Mouse (Mus musculus) kidney, embryonic 15.5 days (tissue): ENCODE results near the gene Myo18a. TPM values are rescaled to one million over a fixed set of nuclear protein-coding genes. Genes with fewer than 3 reads are reported as not detected.

Source experiments
- ATAC-seq: fragments of 200-750 bp; cut with Nextera tagmentation; replicated peaks from 2 replicates; pipeline ENCODE4 v1.8.0; 2017; ENCODE audit warnings: moderate TSS enrichment; ENCODE audit not compliant: low FRiP score
- H3K27ac ChIP-seq: fragments of 300-500 bp; sonication (generic); 2 replicates; pipeline ENCODE4 v1.5.1; 2015; ENCODE audit warnings: mild to moderate bottlenecking, inconsistent platforms
- H3K27me3 ChIP-seq: fragments of 300-500 bp; sonication (generic); 2 replicates; pipeline ENCODE4 v1.6.1; 2015; ENCODE audit warnings: inconsistent platforms
- H3K36me3 ChIP-seq: fragments of 300-500 bp; sonication (generic); 2 replicates; pipeline ENCODE4 v1.6.1; 2015; ENCODE audit warnings: inconsistent platforms
- H3K4me1 ChIP-seq: fragments of 300-500 bp; sonication (generic); 2 replicates; pipeline ENCODE4 v1.6.1; 2015; ENCODE audit warnings: inconsistent platforms
- H3K4me2 ChIP-seq: fragments of 300-500 bp; sonication (generic); 2 replicates; pipeline ENCODE4 v1.6.1; 2015; ENCODE audit warnings: moderate library complexity, mild to moderate bottlenecking, inconsistent platforms
- H3K4me3 ChIP-seq: fragments of 300-500 bp; sonication (generic); replicated peaks from 2 replicates; pipeline ENCODE4 v1.5.1; 2015; ENCODE audit warnings: mild to moderate bottlenecking, inconsistent platforms
- H3K9ac ChIP-seq: fragments of 300-500 bp; sonication (generic); 2 replicates; pipeline ENCODE4 v1.6.1; 2015; ENCODE audit warnings: mild to moderate bottlenecking, inconsistent platforms
- H3K9me3 ChIP-seq: fragments of 300-500 bp; sonication (generic); replicated peaks from 2 replicates; pipeline ENCODE4 v1.6.1; 2016; ENCODE audit warnings: inconsistent platforms
- WGBS: fragments of 180-500 bp; shearing (Covaris S2); methylation state at CpG from one replicate; pipeline ENCODE4 v1.1.7; 2015; ENCODE audit warnings: mixed read lengths; 5-methylcytosine and 5-hydroxymethylcytosine counted together
- polyA plus RNA-seq: library from polyadenylated mRNA; unstranded; fragments of >200 nt; fragmentation: Nextera tagmentation; extraction: Ambion mirVana; gene quantifications from 2 replicates; pipeline ENCODE4 v1.2.1, GENCODE M21; 2015

Gene Myo18a
- polyA plus RNA-seq, 1 experiment from 2014 or later, result 31.8 TPM

GRCm38 (mm10) chr11:77787707-77788106, 24.7 kb downstream of the Myo18a start, which contains the start of gene Gm10277:
Gene Gm10277, minus strand, starts transcription at chr11:77787747.
- no peak within 1 kb of the TSS for H3K4me3 ChIP-seq
- no peak for ATAC-seq
- no peak within 1 kb of the TSS for H3K9ac ChIP-seq
- peak within 1 kb of the TSS; percentile 94 for H3K27ac ChIP-seq
- WGBS, result 81% methylated on average over 5 of the region's 5 CpGs
- H3K4me2 ChIP-seq, result no peak within 1 kb of the TSS
- peaks cover 71% of the 10 kb centered on the region for H3K4me1 ChIP-seq
- H3K36me3 ChIP-seq, result no peaks in the 10 kb centered on the region
- no peaks in the 10 kb centered on the region for H3K27me3 ChIP-seq
- no peaks in the 10 kb centered on the region for H3K9me3 ChIP-seq

DNA sequence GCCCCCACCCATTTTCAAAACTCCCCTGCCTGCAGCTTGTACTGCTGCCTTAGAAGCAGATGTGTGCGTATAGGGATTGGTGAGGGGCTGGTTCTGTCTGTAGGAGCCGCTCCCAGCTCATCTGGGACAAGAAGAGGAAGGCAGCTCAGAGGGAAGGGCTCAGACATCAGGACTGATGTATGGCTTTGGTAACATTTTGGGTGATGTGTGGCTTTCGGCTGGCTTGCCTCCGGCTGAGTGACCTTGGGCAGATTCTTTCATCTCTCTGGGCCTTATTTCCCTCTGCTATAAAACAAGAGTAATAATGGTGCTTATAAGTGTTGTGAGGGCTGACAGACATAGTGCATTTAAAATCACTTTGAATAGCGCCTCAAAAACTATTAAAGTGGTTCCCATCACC, 26.5 kb downstream of the Myo18a start:
- Histone ChIP-seq H3K9me3 (no peaks in the 10 kb centered on the region), H3K27ac (no peak overlapping the region), H3K9ac (no peak overlapping the region), H3K4me1 (peaks cover 60% of the 10 kb centered on the region), H3K4me3 (no peak overlapping the region), H3K36me3 (no peaks in the 10 kb centered on the region), H3K4me2 (no peak overlapping the region), H3K27me3 (no peaks in the 10 kb centered on the region)
- 80% methylated on average over 5 of the region's 5 CpGs for WGBS
- ATAC-seq, result no peak

GRCm38 (mm10) chr11:77790286-77790685, 27.2 kb downstream of the Myo18a start:
- Histone ChIP-seq H3K4me1 (peaks cover 52% of the 10 kb centered on the region), H3K36me3 (no peaks in the 10 kb centered on the region), H3K27me3 (no peaks in the 10 kb centered on the region), H3K9ac (no peak overlapping the region), H3K4me2 (no peak overlapping the region), H3K27ac (peak overlapping the region; percentile 89), H3K4me3 (no peak overlapping the region), H3K9me3 (no peaks in the 10 kb centered on the region)
- no peak for ATAC-seq
- 48% methylated on average over 9 of the region's 9 CpGs for WGBS

GRCm38 (mm10) chr11:77791241-77791727, 28.2 kb downstream of the Myo18a start:
- no peaks in the 10 kb centered on the region for H3K9me3 ChIP-seq
- H3K4me3 ChIP-seq, result no peak overlapping the region
- H3K4me1 ChIP-seq, result peaks cover 42% of the 10 kb centered on the region
- no peaks in the 10 kb centered on the region for H3K36me3 ChIP-seq
- no peaks in the 10 kb centered on the region for H3K27me3 ChIP-seq
- 0 out of 2 replicates have a peak overlapping the region, but pooled peaks have one; percentile 6 for H3K9ac ChIP-seq
- H3K27ac ChIP-seq, result peak overlapping the region; percentile 89
- H3K4me2 ChIP-seq, result 0 out of 2 replicates have a peak overlapping the region, but pooled peaks have one; percentile 12
- 34% methylated on average over 8 of the region's 8 CpGs for WGBS
- ATAC-seq, result 0 out of 2 replicates have a peak, but pooled peaks have one; percentile 19

- Histone ChIP-seq H3K27ac (peak overlapping the region; percentile 89), H3K9me3 (no peaks in the 10 kb centered on the region), H3K4me1 (peaks cover 37% of the 10 kb centered on the region), H3K27me3 (no peaks in the 10 kb centered on the region), H3K9ac (0 out of 2 replicates have a peak overlapping the region, but pooled peaks have one; percentile 11), H3K36me3 (no peaks in the 10 kb centered on the region), H3K4me3 (no peak overlapping the region), H3K4me2 (0 out of 2 replicates have a peak overlapping the region, but pooled peaks have one; percentile 12)
- peak; percentile 55; the same call in 1 of the 2 replicates for ATAC-seq
- 53% methylated on average over 12 of the region's 12 CpGs for WGBS
Observed at GRCm38 (mm10) chr11:77791752-77792565, 28.9 kb downstream of the Myo18a start.

DNA sequence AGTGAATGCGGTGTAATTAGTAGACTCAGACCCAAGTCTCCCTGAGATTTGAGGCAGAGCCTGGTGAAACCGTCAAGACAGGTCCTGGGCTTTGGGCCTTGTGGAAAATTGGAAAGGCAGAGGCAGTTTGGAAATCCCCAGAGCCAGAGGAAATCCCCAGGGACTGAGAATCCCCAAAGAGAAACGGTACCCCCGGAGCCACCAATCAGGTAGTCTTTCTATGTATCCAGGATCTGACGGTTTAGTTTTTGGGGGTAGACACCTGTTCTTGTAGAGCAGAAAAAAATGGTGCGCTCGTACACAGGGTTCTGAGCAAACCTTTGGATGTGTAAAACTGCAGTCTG, 29.5 kb downstream of the Myo18a start:
- no peak for ATAC-seq
- H3K4me2 ChIP-seq, result peak overlapping the region; percentile 73

GRCm38 (mm10) chr11:77793238-77793930, 30.3 kb downstream of the Myo18a start:
- no peaks in the 10 kb centered on the region for H3K27me3 ChIP-seq
- H3K4me1 ChIP-seq, result peaks cover 37% of the 10 kb centered on the region
- no peaks in the 10 kb centered on the region for H3K36me3 ChIP-seq
- WGBS, result 5% methylated on average over 19 of the region's 19 CpGs
- peak; percentile 92 for ATAC-seq
- peak overlapping the region; percentile 89 for H3K27ac ChIP-seq
- peak overlapping the region; percentile 49 for H3K4me3 ChIP-seq
- H3K9ac ChIP-seq, result peak overlapping the region; percentile 41
- H3K4me2 ChIP-seq, result peak overlapping the region; percentile 73
- H3K9me3 ChIP-seq, result no peaks in the 10 kb centered on the region

More for the DNA sequence above, 29.5 kb downstream of the Myo18a start:
- peak overlapping the region; percentile 89 for H3K27ac ChIP-seq
- H3K4me1 ChIP-seq, result peaks cover 37% of the 10 kb centered on the region
- H3K27me3 ChIP-seq, result no peaks in the 10 kb centered on the region
- H3K9ac ChIP-seq, result 0 out of 2 replicates have a peak overlapping the region, but pooled peaks have one; percentile 11
- H3K9me3 ChIP-seq, result no peaks in the 10 kb centered on the region
- H3K36me3 ChIP-seq, result no peaks in the 10 kb centered on the region
- no peak overlapping the region for H3K4me3 ChIP-seq
- WGBS, result 75% methylated on average over 7 of the region's 7 CpGs

DNA sequence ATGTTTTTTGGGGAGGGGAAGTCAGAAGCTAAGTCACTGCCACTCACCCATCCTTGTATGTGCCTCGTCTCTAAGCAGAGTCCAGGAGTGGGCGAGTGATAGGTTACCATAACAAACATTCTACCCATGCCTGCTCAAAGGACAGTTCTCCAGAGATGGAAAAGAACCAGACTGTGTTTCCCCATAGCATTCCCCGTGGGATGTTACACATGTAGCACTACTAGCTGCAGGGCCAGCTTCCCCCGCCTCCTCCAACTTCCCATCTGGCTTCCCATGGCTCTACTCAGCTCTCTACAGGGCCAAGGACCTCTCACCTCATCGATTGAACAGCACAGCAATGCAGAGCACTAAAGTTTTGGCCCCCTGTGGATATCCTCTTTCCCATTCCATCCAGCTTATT, 32.2 kb downstream of the Myo18a start:
- H3K4me2 ChIP-seq, result no peak overlapping the region
- no peaks in the 10 kb centered on the region for H3K36me3 ChIP-seq
- no peaks in the 10 kb centered on the region for H3K27me3 ChIP-seq
- H3K4me3 ChIP-seq, result no peak overlapping the region
- 72% methylated on average over 5 of the region's 5 CpGs for WGBS
- no peak overlapping the region for H3K9ac ChIP-seq
- H3K4me1 ChIP-seq, result peaks cover 37% of the 10 kb centered on the region
- H3K27ac ChIP-seq, result no peak overlapping the region
- no peaks in the 10 kb centered on the region for H3K9me3 ChIP-seq
- no peak for ATAC-seq

- Histone ChIP-seq H3K4me1 (peaks cover 31% of the 10 kb centered on the region), H3K36me3 (no peaks in the 10 kb centered on the region), H3K4me3 (no peak overlapping the region), H3K9ac (no peak overlapping the region), H3K4me2 (peak overlapping the region; percentile 34), H3K27ac (peak overlapping the region; percentile 63), H3K27me3 (no peaks in the 10 kb centered on the region), H3K9me3 (no peaks in the 10 kb centered on the region)
- 57% methylated on average over 9 of the region's 9 CpGs for WGBS
- no peak for ATAC-seq
Observed at GRCm38 (mm10) chr11:77800491-77800868, 37.4 kb downstream of the Myo18a start.

- Histone ChIP-seq H3K4me1 (peaks cover 31% of the 10 kb centered on the region), H3K9ac (no peak overlapping the region), H3K36me3 (no peaks in the 10 kb centered on the region), H3K27ac (peak overlapping the region; percentile 63), H3K27me3 (no peaks in the 10 kb centered on the region), H3K4me3 (no peak overlapping the region; the same call in 1 of the 2 replicates), H3K9me3 (no peaks in the 10 kb centered on the region), H3K4me2 (peak overlapping the region; percentile 34)
- WGBS, result 18% methylated on average over 15 of the region's 15 CpGs
- peak; percentile 87 for ATAC-seq
Observed at GRCm38 (mm10) chr11:77800869-77801701, 38.0 kb downstream of the Myo18a start.

DNA sequence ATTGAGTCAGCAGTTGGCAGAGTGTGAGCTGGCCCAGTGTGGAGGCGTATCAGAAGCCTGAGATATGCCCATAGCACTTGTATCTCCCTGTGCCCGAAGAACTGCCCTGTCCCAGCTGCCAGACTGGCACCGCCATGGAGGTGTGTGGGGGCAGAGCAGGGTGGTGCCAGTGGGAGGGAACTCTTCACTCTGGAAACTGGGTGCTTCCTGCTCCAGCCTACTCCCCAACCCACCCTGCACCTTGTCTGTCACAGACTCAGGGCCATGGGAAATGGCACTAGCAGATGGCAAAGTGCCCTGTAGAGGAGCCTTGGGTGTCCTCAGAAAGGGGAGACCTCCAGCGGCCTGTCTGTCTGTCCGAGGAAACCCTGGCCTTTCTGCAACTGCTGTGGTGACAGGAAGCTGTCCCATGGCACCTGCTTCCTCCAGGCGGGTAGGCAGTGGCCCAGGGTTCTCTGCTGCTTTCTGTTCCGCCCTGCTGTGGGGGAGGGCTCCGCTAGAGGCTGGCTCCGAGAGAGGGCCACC, 39.4 kb downstream of the Myo18a start:
- Histone ChIP-seq H3K27me3 (no peaks in the 10 kb centered on the region), H3K27ac (peak overlapping the region; percentile 16; the same call in 1 of the 2 replicates), H3K4me1 (peaks cover 34% of the 10 kb centered on the region), H3K9ac (no peak overlapping the region), H3K4me2 (no peak overlapping the region), H3K4me3 (no peak overlapping the region), H3K36me3 (no peaks in the 10 kb centered on the region), H3K9me3 (no peaks in the 10 kb centered on the region)
- WGBS, result 67% methylated on average over 9 of the region's 9 CpGs
- no peak for ATAC-seq
